Mouse (Mus musculus) neural tube, embryonic 15.5 days (tissue): ENCODE results near the gene Sv2c. TPM values are rescaled to one million over a fixed set of nuclear protein-coding genes. Genes with fewer than 3 reads are reported as not detected.

Source experiments
- ATAC-seq: fragments of 200-750 bp; cut with Nextera tagmentation; 2 replicates; pipeline ENCODE4 v1.8.0; 2017; ENCODE audit warnings: mild to moderate bottlenecking, moderate TSS enrichment, moderate library complexity; ENCODE audit not compliant: low FRiP score
- H3K27ac ChIP-seq: fragments of 300-500 bp; sonication (generic); replicated peaks from 2 replicates; pipeline ENCODE4 v1.5.1; 2015; ENCODE audit warnings: mild to moderate bottlenecking, inconsistent platforms
- H3K27me3 ChIP-seq: fragments of 300-500 bp; sonication (generic); replicated peaks from 2 replicates; pipeline ENCODE4 v1.6.1; 2015; ENCODE audit warnings: inconsistent platforms
- H3K36me3 ChIP-seq: fragments of 300-500 bp; sonication (generic); 2 replicates; pipeline ENCODE4 v1.6.1; 2015; ENCODE audit warnings: inconsistent platforms
- H3K4me1 ChIP-seq: fragments of 300-500 bp; sonication (generic); 2 replicates; pipeline ENCODE4 v1.6.1; 2015; ENCODE audit warnings: inconsistent platforms
- H3K4me2 ChIP-seq: fragments of 300-500 bp; sonication (generic); 2 replicates; pipeline ENCODE4 v1.6.1; 2015; ENCODE audit warnings: inconsistent platforms, mild to moderate bottlenecking, moderate library complexity
- H3K4me3 ChIP-seq: fragments of 300-500 bp; sonication (generic); replicated peaks from 2 replicates; pipeline ENCODE4 v1.5.1; 2015; ENCODE audit warnings: mild to moderate bottlenecking, inconsistent platforms
- H3K9ac ChIP-seq: fragments of 300-500 bp; sonication (generic); replicated peaks from 2 replicates; pipeline ENCODE4 v1.6.1; 2015; ENCODE audit warnings: mild to moderate bottlenecking, inconsistent platforms
- H3K9me3 ChIP-seq: fragments of 300-500 bp; sonication (generic); replicated peaks from 2 replicates; pipeline ENCODE4 v1.6.1; 2016; ENCODE audit warnings: inconsistent platforms
- WGBS: fragments of 180-500 bp; shearing (Covaris S2); methylation state at CpG from one replicate; pipeline ENCODE4 v1.1.7; 2015; ENCODE audit warnings: mixed read lengths; 5-methylcytosine and 5-hydroxymethylcytosine counted together
- polyA plus RNA-seq: library from polyadenylated mRNA; unstranded; fragments of >200 nt; fragmentation: Nextera tagmentation; extraction: Ambion mirVana; gene quantifications from 2 replicates; pipeline ENCODE4 v1.2.1, GENCODE M21; 2015

Gene Sv2c
- polyA plus RNA-seq, result 42.8 and 43.6 TPM in 2 replicates

GRCm38 (mm10) chr13:96132401-96132816 is at the start of gene Sv2c:
Gene Sv2c, minus strand, starts transcription at chr13:96132577.
- peak within 1 kb of the TSS; percentile 56 for H3K4me3 ChIP-seq
- H3K4me1 ChIP-seq, result peaks cover 40% of the 10 kb centered on the region
- H3K27me3 ChIP-seq, result no peaks in the 10 kb centered on the region
- H3K9me3 ChIP-seq, result no peaks in the 10 kb centered on the region
- H3K4me2 ChIP-seq, result peak within 1 kb of the TSS; percentile 83
- no peaks in the 10 kb centered on the region for H3K36me3 ChIP-seq
- WGBS, result under 1% methylated on average over 44 of the region's 44 CpGs
- peak within 1 kb of the TSS; percentile 87 for H3K27ac ChIP-seq
- H3K9ac ChIP-seq, result peak within 1 kb of the TSS; percentile 62
- ATAC-seq, result peak; percentile 78

DNA sequence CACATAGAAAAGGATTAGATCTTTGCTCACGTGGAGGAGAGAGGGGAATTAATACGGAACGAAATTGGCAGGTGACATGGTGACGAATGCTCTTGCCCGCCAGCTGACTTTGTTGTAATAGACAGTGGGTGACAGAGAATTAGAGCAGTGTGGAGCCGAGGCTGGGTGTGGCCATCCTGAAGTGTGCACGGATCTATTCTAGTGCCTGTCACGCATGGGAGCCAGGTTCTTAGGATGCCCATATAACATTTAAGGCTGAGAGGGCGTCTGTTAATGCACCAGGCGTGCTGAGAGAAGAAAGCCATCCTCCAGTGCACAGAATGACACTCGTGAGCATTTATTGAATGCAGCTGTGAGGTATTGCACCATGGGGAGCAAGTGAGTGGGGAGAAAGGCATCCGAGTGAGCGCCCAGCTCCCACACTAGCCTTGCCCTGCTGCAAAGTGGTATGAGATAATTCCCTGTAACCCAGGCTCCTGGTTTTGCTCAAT is 48.3 kb upstream of the Sv2c start:
- H3K9ac ChIP-seq, result no peak overlapping the region
- 39% methylated on average over 13 of the region's 13 CpGs for WGBS

DNA sequence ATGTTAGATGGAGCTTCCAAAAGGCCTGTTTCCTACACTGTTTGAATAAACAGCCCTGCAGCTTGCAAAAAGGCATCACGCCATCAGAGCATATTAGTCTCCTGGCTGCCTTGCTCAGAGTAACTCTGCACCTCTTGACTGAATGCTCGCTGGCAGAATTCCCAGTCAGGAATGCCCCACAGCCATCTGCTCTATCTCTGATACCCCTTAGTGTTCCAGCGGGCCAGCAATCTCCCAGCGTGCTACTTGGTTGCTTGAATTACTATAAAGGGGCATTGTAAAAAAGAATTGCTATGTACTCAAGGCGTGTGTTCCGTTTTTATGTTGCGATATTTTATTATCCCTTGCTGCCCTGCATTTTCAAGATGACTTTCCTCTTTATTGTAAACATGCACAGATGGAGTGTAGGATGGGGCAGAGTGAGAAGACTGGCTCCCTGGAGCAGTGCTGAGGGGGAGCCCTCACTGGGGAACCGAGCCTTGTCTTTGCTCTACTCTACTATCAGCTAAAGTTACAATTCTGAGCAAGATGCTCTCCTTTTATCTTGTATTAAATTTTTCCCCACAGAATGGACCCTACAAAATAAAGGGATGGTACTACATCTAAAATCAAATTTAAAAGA is 43.3 kb upstream of the Sv2c start:
- Histone ChIP-seq H3K27ac (peak overlapping the region; percentile 61), H3K4me3 (no peak overlapping the region), H3K4me1 (peaks cover 12% of the 10 kb centered on the region), H3K27me3 (no peaks in the 10 kb centered on the region), H3K4me2 (0 out of 2 replicates have a peak overlapping the region, but pooled peaks have one; percentile 22), H3K9me3 (no peaks in the 10 kb centered on the region), H3K9ac (no peak overlapping the region), H3K36me3 (no peaks in the 10 kb centered on the region)
- ATAC-seq, result peak; percentile 87
- WGBS, result 17% methylated on average over 8 of the region's 8 CpGs

More for the DNA sequence above, 48.3 kb upstream of the Sv2c start:
- H3K9me3 ChIP-seq, result no peaks in the 10 kb centered on the region
- peak overlapping the region; percentile 39 for H3K4me2 ChIP-seq
- H3K4me3 ChIP-seq, result no peak overlapping the region
- peak overlapping the region; percentile 63 for H3K27ac ChIP-seq
- H3K27me3 ChIP-seq, result no peaks in the 10 kb centered on the region
- peaks cover 8% of the 10 kb centered on the region for H3K4me1 ChIP-seq
- peak; percentile 56 for ATAC-seq
- no peaks in the 10 kb centered on the region for H3K36me3 ChIP-seq

DNA sequence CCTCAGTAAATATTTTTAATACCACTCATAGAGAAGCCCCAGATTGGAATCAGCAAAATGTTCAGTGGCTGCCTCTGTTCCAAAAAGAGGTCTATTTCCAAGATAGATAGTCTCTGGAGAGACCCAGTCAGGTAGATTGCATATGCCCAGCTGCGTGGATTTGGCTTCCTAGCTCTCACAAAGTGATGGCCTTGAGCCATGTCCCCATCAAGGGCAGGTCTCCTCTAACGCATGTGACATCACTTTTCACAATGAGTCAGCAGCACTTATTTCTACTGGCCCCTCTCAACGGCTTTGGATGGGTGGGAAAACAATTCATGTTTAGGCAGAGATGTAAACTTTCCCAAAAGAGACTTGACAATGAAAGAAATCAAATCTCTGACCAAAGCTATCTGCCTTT is 41.3 kb upstream of the Sv2c start:
- H3K36me3 ChIP-seq, result no peaks in the 10 kb centered on the region
- H3K4me3 ChIP-seq, result no peak overlapping the region
- H3K27ac ChIP-seq, result no peak overlapping the region
- 52% methylated on average over 3 of the region's 3 CpGs for WGBS
- no peak overlapping the region for H3K9ac ChIP-seq
- peaks cover 17% of the 10 kb centered on the region; the same call in 1 of the 2 replicates for H3K4me1 ChIP-seq
- no peak overlapping the region for H3K4me2 ChIP-seq
- H3K27me3 ChIP-seq, result no peaks in the 10 kb centered on the region
- ATAC-seq, result no peak
- no peaks in the 10 kb centered on the region for H3K9me3 ChIP-seq

GRCm38 (mm10) chr13:96172290-96172689 is 39.9 kb upstream of the Sv2c start:
- H3K9me3 ChIP-seq, result no peaks in the 10 kb centered on the region
- ATAC-seq, result no peak
- H3K36me3 ChIP-seq, result no peaks in the 10 kb centered on the region
- H3K9ac ChIP-seq, result no peak overlapping the region
- H3K4me3 ChIP-seq, result no peak overlapping the region
- 92% methylated on average over 3 of the region's 3 CpGs for WGBS
- H3K4me1 ChIP-seq, result peaks cover 20% of the 10 kb centered on the region; the same call in 1 of the 2 replicates
- no peaks in the 10 kb centered on the region for H3K27me3 ChIP-seq
- H3K27ac ChIP-seq, result no peak overlapping the region
- no peak overlapping the region for H3K4me2 ChIP-seq

- Histone ChIP-seq H3K4me1 (0 out of 2 replicates have a peak, but pooled peaks cover 14% of the 10 kb centered on the region), H3K9ac (no peak overlapping the region), H3K36me3 (no peaks in the 10 kb centered on the region), H3K4me2 (peak overlapping the region; percentile 32), H3K27ac (peak overlapping the region; percentile 80), H3K27me3 (no peaks in the 10 kb centered on the region), H3K9me3 (no peaks in the 10 kb centered on the region), H3K4me3 (no peak overlapping the region)
- 25% methylated on average over 11 of the region's 11 CpGs for WGBS
- peak; percentile 65; the same call in 1 of the 2 replicates for ATAC-seq
These were observed 36.8 kb upstream of the Sv2c start for GRCm38 (mm10) chr13:96168991-96169665.

DNA sequence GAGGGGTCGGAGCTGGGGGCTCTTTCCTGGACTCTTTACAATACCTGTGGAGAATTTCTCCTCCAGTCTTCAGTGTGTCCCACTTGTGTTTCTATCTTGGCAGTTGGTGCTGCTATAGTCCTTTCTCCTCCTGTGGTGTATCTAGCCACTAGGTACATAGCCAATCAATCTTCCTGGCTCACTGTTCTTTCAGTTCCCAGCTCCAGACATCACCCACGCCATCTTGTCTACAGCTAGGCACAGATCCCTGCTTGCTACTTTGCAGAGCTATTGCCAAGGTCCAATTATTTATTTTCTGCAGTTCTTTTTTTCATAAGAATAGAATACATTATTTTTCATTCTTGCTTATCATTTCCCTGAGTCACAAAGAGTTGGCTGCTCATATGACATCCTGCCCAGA is 34.2 kb upstream of the Sv2c start:
- Histone ChIP-seq H3K4me1 (0 out of 2 replicates have a peak, but pooled peaks cover 11% of the 10 kb centered on the region), H3K27ac (no peak overlapping the region), H3K27me3 (no peaks in the 10 kb centered on the region), H3K9me3 (no peaks in the 10 kb centered on the region), H3K36me3 (no peaks in the 10 kb centered on the region), H3K9ac (no peak overlapping the region), H3K4me2 (no peak overlapping the region), H3K4me3 (no peak overlapping the region)
- 78% methylated on average over 2 of the region's 2 CpGs for WGBS
- ATAC-seq, result no peak

DNA sequence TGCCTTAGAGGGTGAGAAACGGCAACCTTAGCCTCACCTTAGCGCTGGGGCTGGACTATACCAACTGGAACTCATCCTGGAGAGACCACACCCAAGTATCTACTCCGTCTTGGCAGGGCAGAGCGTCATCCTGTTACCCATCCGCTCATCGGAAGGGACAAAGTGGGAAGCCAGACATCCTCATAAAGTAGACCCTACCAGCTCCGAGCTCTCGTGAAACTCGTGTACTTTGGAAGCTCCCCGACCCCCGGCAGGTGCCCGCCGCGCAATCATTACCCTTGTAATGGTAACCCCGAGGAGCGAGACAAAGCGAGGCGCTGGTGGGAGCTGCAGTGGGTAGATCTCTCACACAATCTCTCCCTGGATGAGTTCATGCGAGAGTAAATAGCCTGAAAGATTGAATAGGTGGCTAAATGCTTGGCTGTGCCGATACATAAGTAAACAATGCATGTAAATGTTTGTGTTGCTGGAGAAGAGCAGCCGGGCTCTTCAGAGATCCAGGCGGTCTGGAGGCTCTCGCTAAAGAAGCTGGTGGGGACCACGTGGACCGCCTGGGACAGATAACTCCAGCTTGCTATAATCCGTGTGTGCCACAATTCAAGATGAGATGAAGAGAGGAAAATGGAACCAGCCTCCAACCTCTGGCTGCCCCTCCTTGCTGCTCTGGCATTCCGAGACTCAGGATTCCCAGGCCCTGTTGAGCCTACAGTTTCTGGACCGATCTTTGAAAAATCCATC is 1.2 kb upstream of the Sv2c start:
- Histone ChIP-seq H3K9me3 (no peaks in the 10 kb centered on the region), H3K4me3 (peak overlapping the region; percentile 56), H3K4me2 (peak overlapping the region; percentile 83), H3K4me1 (peaks cover 40% of the 10 kb centered on the region), H3K36me3 (no peaks in the 10 kb centered on the region), H3K9ac (peak overlapping the region; percentile 62), H3K27ac (peak overlapping the region; percentile 87), H3K27me3 (no peaks in the 10 kb centered on the region)
- peak; percentile 57 for ATAC-seq
- WGBS, result 2% methylated on average over 28 of the region's 28 CpGs

- Histone ChIP-seq H3K4me3 (peak overlapping the region; percentile 56), H3K27me3 (no peaks in the 10 kb centered on the region), H3K36me3 (no peaks in the 10 kb centered on the region), H3K9me3 (no peaks in the 10 kb centered on the region), H3K4me1 (peaks cover 40% of the 10 kb centered on the region), H3K27ac (peak overlapping the region; percentile 87), H3K9ac (peak overlapping the region; percentile 62), H3K4me2 (peak overlapping the region; percentile 83)
- ATAC-seq, result peak; percentile 45
- 0% methylated on average over 15 of the region's 15 CpGs for WGBS
These were observed 456 bp upstream of the Sv2c start for GRCm38 (mm10) chr13:96132833-96133232.

GRCm38 (mm10) chr13:96131911-96132310 is 466 bp downstream of the Sv2c start:
- H3K36me3 ChIP-seq, result no peaks in the 10 kb centered on the region
- WGBS, result under 1% methylated on average over 19 of the region's 19 CpGs
- no peaks in the 10 kb centered on the region for H3K27me3 ChIP-seq
- H3K27ac ChIP-seq, result peak overlapping the region; percentile 87
- H3K4me3 ChIP-seq, result peak overlapping the region; percentile 56
- peak overlapping the region; percentile 62 for H3K9ac ChIP-seq
- H3K4me2 ChIP-seq, result peak overlapping the region; percentile 83
- H3K4me1 ChIP-seq, result peaks cover 40% of the 10 kb centered on the region
- H3K9me3 ChIP-seq, result no peaks in the 10 kb centered on the region
- no peak; the same call in 1 of the 2 replicates for ATAC-seq

GRCm38 (mm10) chr13:96131050-96131449 is 1.3 kb downstream of the Sv2c start:
- peak overlapping the region; percentile 87 for H3K27ac ChIP-seq
- 0% methylated on average over 25 of the region's 30 CpGs for WGBS
- H3K9ac ChIP-seq, result peak overlapping the region; percentile 62

More at GRCm38 (mm10) chr13:96131050-96131449, 1.3 kb downstream of the Sv2c start:
- Histone ChIP-seq H3K4me1 (peaks cover 40% of the 10 kb centered on the region), H3K36me3 (no peaks in the 10 kb centered on the region), H3K4me3 (peak overlapping the region; percentile 56), H3K27me3 (no peaks in the 10 kb centered on the region), H3K4me2 (peak overlapping the region; percentile 83), H3K9me3 (no peaks in the 10 kb centered on the region)
- ATAC-seq, result peak; percentile 85
